Mouse (Mus musculus) thymus, postnatal 25 days (tissue): ENCODE data around the gene Mtcl1.

Source experiments
- DNase-seq: peaks from one replicate; pipeline ENCODE4 v3.0.0; 2022

The Mtcl1 gene

GRCm38 (mm10) chr17:66358026-66358978 is 91.2 kb downstream of the Mtcl1 start:
- DNase-seq, result no peak

DNA sequence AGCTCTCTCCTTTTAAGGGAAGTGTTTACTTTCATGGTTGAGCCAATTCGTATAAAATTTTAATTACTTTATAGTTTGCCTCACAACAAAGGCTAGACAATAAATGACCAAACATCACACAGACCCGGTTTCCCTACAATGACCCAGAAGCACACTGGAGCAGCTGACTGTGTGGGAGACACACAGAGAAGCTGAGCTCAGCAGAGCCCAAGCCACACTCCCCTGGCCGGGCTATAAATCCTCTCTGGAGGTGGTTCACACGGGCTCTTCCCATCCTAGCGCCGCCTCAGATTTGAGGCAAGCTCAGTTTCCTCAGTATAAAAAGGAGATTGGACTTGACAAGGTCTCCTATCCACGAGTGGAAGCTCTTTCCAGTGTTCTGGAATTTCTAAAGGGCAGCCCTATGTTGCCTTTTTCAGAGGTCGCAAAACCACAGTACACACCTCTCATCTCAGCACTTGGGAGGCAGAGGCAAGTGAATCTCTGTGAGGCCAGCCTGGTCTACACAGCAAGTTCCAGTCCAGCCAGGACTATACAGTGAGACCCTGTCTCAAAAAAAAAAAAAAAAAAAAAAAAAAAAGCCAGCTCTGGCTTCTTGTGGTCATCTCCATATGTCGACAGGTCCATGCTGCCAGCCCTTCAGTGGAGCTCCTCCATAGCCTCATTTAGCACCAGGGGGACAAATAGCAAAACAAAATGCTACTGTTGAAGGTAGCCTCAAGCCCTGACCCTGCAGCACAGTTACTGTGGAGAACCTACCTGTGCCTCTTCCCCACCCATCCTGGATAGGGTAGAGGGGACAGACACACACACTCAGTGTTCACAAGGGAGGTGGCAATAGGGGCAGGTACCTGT is 92.2 kb downstream of the Mtcl1 start:
- DNase-seq, result no peak

DNA sequence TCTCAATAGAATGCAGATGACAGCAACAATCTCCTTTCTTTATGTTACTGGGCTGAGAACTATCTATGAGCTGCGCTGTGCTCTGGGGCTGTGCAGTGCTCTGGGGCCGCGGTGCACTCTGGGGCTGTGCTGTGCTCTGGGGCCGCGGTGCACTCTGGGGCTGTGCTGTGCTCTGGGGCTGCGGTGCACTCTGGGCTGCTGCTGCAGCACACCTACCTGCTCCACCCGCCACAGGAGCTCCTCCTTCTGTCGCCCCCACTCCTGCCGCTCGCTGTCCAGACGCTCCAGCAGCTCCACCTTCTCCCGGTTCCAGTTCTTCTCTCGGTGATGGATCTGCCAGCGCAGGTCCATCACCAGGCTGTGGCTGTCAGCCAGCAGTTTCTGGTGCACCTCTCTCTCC is 95.6 kb downstream of the Mtcl1 start:
- no peak for DNase-seq

- no peak for DNase-seq
Observed at GRCm38 (mm10) chr17:66352847-66353643, 96.5 kb downstream of the Mtcl1 start.

DNA sequence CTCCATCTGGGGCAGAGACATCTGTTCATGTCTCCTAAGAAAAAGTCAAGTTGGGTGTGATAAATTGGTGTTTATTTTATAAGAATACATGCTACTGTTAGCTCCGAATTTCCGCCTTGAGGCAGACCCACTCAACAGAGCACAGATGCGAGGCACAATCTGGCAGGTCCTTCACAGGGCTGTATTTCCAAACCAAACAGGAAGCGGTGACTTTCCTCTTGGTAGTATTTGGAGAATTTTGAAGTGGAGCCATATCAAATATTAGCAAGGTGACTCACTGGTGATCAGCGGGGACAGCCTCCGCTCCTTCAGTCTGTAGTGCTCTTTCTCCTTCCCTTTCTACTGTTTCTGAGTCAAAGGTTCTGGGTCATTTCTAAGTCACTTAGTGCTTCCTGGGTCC is 97.3 kb downstream of the Mtcl1 start:
- DNase-seq, result no peak

GRCm38 (mm10) chr17:66350689-66351088 is 98.9 kb downstream of the Mtcl1 start:
- no peak for DNase-seq

DNA sequence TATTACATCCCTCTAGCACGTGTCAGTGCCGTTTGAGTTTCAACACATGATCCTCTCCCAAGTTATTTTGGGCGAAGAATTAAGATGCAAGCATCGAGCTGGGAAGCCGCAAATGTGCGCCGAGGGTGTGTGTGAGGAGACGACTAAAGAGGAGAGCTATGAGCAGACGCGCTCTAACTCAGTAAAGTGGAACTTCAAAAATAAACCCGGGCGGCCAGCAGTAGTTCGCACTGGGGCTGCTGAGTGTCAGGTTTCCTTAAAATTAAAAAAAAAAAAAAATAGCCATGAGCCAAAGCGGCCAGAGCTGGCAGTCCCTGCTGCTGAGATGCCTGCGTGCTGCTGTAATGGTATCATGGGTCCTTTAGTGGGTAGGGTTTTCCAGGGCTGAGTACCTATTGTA is 99.4 kb downstream of the Mtcl1 start:
- no peak for DNase-seq

DNA sequence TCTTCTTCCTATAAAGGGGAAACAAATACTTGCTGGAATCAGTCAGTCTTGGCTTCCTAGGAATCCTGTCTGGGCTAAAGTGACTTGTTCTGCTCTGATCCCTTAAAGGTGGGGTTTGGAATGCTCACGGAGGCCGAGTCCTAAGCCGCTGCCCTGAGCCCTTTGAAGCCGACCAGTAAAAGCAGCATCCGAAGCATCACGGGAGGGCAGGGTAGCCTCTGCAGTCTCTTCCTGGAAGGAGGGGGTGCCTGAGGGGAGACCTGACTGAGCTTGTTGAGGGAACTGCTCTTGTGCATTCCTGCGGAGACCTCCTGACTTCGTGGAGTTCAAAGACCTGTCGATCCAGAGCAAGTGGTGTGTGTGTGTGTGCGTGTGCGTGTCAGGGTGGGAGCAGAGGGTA is 103.2 kb downstream of the Mtcl1 start:
- DNase-seq, result no peak

DNA sequence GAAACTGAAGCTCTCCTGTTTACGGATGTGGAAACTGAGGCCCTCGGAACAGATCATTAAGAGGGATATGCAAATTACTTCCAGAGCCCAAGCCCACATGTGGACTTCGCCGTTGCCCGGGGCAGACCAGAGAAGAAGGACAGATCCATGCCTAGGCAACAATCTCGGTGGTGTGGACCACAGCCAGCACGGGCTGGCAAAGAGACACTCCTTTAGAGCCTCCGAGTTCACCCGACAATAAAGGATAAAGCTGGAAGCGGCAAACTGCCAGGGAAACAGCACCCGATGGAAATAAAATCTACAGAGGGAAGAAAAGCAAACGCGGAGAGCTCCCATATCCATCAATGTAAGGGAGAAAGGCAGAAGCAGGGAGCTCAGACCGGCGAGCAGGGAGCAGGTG is 103.9 kb downstream of the Mtcl1 start:
- DNase-seq, result no peak

- no peak for DNase-seq
Observed at GRCm38 (mm10) chr17:66342932-66343331, 106.6 kb downstream of the Mtcl1 start.

DNA sequence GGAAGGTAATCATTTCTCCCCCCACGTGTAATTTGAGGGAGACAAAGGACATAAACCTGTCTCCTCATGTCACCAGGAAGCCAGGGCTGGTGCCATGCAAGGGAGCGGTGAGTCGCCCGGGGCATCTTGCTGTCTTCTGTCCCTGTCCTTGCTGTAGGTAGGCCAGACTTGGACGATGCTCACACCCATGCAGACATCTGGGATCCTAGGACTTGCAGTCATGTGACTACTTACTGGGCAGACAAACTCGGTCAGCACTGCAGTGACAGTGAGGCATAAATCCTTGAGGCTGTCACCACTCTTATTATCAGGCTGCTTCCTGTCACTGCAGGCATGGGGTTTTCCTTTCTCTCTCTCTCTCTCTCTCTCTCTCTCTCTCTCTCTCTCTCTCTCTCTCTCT is 107.9 kb downstream of the Mtcl1 start:
- no peak for DNase-seq

GRCm38 (mm10) chr17:66340798-66341197 is 108.8 kb downstream of the Mtcl1 start:
- no peak for DNase-seq

DNA sequence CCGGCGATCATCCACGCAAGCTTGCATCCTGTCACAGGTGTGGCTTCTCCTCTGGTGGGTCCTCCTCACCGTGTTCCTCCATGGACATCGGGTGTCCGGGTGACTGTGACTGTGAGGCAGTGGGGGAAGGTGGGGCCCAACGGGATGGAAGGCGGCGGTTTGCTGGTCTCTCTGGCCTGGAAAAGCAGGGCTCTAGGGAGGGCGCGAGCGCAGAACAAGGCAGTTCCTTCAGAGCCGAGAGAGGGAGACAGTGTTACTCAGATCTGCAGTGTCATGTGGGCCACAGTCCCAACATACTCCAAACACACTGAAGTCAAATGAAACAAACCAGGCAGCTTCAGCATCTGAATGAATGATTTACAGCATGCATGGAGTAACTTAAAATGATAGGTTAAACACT is 111.6 kb downstream of the Mtcl1 start:
- no peak for DNase-seq

DNA sequence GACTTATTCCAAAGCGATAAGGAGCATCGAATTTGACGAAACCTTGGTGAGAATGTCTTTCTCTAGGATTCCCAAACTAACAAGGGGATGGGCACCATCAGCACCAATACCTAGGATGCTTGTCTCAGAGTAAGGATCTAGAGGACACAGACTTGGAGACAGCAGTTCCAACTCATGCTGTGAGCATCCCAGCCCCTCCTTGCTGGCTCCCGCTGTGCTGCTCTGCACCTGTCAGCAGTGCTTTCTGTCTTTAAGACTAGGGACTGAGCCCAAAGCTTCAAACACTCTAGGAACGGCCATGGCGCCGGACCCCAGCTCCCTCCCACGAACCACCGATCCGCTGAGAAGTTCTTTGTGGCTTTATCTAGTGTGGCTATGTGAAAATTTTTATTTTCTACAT is 114.0 kb downstream of the Mtcl1 start:
- DNase-seq, result no peak

GRCm38 (mm10) chr17:66334894-66335293 is 114.7 kb downstream of the Mtcl1 start:
- DNase-seq, result no peak

DNA sequence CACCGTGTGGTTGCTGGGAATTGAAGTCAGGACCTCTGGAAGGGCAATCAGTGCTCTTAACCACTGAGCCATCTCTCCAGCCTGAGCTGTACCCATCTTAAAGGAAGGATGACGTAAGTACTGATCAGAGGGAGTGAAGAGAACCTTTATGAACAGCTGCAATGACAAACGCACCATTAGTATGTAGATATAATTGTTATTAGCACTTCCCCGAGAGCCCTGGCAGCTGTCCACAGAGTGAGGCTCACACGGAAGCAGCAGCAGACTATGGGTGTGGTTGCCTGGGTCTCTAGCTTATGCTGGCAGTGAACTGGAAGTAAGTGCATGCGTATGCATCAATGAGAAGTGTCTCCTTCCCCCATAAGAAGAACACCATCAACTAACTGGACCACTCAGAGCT is 118.3 kb downstream of the Mtcl1 start:
- no peak for DNase-seq

GRCm38 (mm10) chr17:66326552-66327045 is 123.0 kb downstream of the Mtcl1 start:
- DNase-seq, result no peak

DNA sequence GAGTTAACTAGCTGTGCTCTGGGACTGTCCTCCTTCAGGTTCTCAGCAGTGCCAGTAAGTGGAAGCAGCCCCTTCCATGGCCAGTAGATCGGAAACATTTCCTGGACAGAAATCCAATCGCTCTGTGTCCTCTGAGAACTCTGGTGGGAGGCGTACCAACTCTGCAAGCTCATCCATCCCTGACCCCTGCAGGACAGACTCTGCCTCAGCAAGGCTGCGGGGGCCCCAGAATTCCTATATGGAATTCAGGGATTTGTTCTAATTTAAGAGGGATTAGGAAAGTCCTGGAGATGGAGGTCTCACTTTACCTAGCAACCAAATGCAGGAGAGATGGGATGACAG is 123.4 kb downstream of the Mtcl1 start:
- no peak for DNase-seq

DNA sequence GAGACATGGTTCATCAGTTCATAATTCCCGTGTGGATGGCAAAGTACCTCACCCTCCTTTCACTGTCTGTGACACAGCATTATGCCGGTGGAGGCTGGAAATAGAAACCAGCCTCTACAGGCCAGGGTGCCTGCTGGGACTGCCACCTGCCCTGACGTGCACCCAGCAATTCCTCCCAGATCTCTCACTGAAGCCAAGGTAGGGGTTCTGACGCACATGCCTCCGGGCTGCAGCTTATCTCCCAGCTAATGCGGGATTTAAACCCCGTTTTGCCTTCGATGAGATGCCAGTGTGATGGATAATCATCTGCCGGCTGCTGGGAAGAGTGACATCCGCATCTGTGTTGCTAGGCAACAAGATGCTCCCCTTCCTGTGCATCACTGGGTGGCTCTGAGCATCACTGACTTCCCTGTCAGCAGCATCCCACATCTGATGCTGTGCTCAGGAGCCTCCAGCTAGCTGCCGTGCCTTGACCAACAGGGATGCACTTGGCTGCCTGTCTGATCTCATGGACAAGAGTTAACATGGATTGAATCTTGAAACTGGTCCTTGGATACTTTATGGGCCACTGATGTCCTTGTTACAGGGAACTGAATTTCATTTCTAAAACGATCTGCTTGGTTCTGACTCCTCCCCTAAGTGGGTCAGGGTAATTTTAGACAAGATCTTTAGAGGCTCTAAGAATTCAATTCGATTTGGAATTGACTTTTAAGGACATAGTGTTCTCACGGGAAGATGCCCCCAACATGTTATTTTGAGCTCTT is 123.9 kb downstream of the Mtcl1 start:
- DNase-seq, result no peak

GRCm38 (mm10) chr17:66324836-66325235 is 124.7 kb downstream of the Mtcl1 start:
- no peak for DNase-seq

DNA sequence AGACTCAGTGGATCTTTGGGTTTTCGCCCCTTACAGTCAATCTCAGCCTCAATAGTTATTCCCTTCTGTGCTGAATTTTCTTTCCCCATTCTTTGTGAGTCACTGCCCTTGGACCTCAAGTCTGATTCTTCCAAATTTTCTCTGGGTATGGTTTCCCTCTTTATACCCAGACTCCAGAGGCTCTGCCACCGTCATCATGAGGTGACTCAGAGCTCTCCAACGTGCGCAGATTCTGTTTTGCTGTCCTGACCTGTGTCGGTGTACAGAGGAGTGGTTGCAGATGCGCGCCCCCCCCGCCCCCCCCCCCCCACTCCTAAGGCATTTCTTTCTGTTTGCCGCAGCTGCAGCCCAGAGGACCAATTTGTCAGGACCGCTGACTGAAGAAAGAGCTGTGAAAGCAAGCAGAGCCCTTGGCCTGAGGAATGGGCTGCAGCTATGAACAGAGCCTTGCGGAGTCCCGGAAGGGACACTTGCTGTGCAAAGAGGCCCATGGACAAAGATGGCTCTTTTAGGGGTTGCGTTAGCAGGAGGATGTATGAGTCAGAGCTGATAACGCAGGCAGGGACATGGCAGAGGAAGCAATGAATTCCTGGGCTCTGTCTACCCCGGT is 126.8 kb downstream of the Mtcl1 start:
- DNase-seq, result no peak

DNA sequence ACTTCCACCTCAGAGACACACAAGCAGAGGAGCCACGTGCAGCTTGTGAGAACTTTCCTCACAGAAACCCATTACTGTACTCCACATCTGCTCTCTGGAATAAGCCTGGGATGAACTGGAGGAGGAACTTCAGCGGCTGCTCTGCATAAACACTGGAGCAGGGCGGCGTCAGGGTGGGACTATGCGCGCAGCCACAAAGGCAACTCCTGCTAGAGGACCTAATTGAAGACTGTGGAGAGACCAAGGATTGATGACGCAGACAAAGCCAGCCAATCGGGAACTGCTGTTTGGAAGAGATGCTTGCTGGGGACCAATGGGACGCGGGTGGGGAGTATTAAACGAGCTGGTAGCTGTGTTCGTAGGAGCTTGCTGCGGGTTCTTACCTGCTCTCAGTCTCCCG is 127.6 kb downstream of the Mtcl1 start:
- DNase-seq, result no peak
